Mouse (Mus musculus): ENCODE data around the gene Birc6.

DNA sequence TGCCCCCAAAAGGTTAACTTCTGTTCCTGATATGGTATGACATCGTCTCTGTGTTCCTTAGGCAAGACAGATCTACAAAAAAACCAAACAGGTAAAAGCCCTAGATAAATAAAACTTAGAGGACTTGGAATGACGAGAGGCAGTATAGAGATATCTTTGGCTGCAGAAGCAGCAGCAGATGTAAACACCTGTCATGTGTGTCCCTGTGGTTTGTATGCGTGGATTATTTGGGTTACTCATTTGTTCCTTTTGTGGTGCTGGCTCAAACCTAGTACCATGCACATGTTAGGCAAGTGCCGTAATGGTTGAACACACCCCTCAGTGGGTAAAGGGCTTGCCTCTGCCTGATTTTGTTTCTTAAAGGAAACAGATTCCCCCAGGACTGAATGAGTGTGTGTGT lies 27.9 kb upstream of the Birc6 start:
- TF ChIP-seq CTCF (IDR thresholded peaks at IDR 0.05; ENCODE audit: extremely low read depth, insufficient read depth, low read length) (no peak), POLR2A (IDR thresholded peaks at IDR 0.05; ENCODE audit: extremely low read depth, insufficient read depth, low read length) (no peak)
